Mouse (Mus musculus) retina, postnatal 7 days (tissue): Measurements from ENCODE around the gene Fam243.

Experiments
- DNase-seq: peaks from one replicate; pipeline ENCODE4 v3.0.0-alpha.2; 2012; ENCODE audit warnings: low read depth, low spot score

Gene Fam243

GRCm38 (mm10) chr16:92321341-92321740, at the start of gene Fam243:
TSS of gene Fam243 (minus strand) at chr16:92321441.
- no peak for DNase-seq

DNA sequence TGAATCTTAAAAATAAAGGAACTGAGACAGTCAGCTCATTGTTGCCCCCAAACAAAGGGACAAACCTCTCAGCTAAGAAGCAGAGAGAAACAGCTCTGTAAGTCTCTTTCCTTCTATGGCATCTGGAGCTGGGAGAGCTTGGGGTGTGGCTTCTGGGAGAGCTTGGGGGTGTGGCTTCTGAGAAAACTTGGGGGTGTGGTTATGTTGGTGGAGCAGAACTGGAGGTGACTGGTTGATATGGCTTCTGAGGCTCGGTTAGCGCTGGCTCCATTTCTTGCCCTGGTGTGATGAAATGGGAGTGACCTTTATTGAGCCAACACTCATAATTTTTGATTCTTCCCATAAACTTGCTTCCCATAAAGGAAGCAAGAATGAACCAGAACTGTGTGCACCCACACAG, 48.0 kb upstream of the Fam243 start:
- no peak for DNase-seq

DNA sequence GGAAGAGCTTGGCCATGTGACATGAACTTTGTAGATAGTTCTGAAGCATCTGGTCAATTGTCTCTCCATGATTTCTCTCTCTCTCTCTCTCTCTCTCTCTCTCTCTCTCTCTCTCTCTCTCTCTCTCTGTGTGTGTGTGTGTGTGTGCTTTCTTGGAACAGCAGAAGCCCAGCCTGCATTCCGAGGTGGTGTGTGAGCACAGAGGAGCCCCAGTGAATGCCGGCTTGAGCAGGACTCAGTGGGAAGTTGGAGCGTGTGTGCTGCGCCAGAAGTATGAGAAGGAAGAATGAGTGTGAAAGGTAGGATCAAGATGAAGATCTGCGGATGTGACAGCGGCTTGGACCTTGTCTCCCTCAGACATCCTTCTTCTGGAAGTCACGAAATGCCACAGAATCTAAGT, 44.2 kb upstream of the Fam243 start:
- DNase-seq, result no peak

DNA sequence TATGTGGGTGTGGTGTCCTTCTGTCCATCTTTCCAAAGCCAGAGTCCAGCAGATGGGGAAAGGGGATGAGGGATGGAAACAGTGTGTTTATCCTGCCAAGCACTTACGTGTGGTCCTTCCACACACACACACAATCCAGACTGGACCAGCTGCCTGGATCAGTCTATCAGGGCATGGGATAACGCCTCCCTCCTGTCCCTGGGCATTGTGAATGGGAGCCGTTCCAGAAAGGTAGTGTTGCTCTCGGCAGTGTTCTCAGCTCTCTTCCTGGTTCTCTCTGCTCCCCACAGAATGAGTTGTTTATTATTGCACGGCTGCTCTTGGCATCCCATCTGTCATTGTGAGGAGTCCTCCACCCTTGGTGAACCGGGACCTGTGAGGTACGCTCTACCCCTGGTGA, 39.5 kb upstream of the Fam243 start:
- DNase-seq, result no peak

DNA sequence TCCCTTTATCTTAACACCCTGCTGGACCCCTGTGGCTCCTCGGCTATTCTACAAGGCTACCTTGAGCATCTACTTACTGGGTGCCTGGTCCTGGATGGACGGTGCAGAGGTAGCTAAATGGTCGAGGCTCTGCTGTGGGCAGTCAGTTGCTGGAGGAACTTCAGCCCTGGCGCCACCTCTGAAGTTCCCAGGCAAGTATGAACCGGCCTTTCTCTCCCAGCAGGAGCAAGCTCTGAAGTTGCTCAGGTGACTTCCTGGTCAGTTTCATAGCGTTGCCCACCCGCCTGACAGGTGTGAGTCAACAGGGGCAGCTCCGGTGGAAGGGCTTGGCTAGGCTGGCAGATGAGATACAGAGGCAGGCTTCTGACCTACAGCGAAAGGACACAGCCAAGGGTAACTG, 38.0 kb upstream of the Fam243 start, which contains the start of gene Kcne1:
Gene Kcne1, minus strand, starts transcription at position 240 of the 400 bp plus-strand sequence.
- no peak for DNase-seq

- DNase-seq, result no peak
These were observed 37.5 kb upstream of the Fam243 start for GRCm38 (mm10) chr16:92358734-92359133.

DNA sequence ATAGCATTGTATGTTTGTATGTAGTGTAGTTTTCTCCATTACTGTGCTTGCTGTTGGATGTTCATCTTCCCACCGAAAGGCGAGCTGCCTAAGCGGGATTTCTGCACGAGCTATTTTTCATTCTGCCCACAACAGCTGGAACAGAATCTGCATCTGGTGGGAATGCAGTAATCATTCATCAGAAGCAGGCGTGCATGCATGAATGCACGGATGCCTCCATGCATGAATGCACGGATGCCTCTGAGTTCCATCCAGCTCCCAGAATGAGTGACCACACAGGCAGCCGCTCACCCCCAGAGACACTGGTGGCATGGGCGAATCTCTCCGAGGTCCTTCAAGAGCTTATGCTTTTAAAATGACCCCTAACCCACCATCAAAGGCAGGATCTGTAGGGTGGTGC, 36.3 kb upstream of the Fam243 start:
- no peak for DNase-seq

GRCm38 (mm10) chr16:92357023-92357422, 35.8 kb upstream of the Fam243 start:
- no peak for DNase-seq

DNA sequence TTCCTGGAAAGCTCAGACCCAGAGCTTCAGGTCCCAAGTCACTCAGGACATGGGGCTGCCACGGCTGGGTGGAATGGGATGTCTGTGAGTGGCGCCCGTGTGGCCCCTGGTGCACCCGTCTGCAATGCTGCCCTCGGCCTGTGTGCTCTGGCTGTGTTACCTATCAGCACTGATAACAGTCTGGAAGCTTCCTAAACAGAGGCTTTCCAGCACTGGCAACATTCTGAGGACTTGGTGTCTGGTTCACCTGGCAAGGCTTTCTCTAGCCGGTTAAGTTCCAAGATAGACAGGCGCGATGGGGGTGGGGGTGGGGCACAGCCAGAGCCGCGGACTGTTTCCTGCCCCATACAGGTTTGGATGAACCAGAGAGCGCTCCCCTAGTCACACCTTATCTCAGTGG, 34.7 kb upstream of the Fam243 start:
- no peak for DNase-seq

DNA sequence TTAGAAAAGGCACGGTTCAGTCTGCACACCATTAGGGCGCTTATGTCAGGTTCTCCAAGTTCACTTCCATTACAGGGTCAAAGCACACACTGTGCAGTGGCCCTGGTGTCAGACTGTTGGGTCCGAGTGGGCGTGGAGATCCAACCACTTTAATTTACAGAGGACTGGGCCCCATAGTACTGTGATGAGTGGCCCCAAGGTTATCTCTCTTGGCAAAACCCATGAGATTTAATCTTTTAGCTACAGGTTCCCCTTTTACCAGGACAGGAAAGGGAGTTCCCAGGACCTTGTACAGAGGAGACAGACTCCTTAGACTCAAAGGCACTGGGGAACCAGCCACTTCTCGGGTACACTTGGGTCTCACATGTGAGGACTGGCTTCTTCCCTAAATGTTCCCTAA, 34.1 kb upstream of the Fam243 start:
- DNase-seq, result no peak

- no peak for DNase-seq
These were observed 32.7 kb upstream of the Fam243 start for GRCm38 (mm10) chr16:92353897-92354296.

DNA sequence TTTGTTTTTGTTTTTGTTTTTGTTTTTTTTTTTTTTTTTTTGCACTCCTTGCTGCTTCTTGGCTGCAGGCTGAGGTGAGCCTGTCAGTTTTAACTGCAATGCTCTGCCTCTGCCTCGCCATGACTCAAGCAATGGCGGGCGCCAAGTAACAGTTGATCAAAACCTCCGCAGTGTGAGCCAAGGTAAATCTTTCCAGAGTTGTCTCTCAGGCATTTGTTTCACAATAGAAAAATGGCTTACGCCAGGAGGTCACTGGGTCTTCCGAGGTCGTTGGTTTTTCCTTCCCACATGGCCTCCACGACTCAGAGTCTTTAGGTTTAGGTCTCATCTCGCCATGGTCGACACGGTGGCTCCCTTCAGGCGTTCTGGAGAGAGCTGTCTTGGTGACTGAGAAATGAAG, 32.1 kb upstream of the Fam243 start:
- no peak for DNase-seq

- DNase-seq, result no peak
These were observed 27.7 kb upstream of the Fam243 start for GRCm38 (mm10) chr16:92348941-92349340.

DNA sequence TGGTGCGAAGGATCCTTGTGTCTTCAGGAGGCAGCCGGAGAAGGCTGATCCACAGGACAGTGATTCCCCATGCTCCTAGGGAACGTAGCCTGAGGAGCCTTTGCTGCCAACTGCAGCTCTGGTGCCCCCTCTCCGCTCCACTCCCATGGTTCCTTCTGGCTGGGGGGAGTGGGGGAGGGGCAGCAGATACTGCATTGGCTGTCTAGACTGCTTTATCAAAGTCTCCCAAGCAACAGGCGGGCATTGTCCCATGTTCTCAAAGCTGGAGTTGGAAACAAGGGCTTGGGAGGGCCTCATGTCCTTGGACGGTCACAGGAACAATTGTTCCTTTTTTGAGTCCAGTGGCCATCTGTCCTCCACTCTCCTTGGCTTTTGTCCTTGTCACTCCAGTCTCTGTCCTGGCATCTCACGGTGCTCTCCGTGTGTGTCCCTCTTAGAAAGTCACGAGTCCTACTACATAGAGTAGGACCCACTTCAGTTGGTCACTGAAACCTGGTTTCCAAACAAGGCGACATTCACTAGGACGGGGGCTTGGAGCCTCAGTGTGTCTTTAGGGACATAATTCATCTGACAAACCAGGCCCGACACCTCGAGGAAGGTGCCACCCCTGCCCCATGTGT, 25.2 kb upstream of the Fam243 start:
- DNase-seq, result no peak

- DNase-seq, result no peak
These were observed 23.9 kb upstream of the Fam243 start for GRCm38 (mm10) chr16:92345177-92345576.

DNA sequence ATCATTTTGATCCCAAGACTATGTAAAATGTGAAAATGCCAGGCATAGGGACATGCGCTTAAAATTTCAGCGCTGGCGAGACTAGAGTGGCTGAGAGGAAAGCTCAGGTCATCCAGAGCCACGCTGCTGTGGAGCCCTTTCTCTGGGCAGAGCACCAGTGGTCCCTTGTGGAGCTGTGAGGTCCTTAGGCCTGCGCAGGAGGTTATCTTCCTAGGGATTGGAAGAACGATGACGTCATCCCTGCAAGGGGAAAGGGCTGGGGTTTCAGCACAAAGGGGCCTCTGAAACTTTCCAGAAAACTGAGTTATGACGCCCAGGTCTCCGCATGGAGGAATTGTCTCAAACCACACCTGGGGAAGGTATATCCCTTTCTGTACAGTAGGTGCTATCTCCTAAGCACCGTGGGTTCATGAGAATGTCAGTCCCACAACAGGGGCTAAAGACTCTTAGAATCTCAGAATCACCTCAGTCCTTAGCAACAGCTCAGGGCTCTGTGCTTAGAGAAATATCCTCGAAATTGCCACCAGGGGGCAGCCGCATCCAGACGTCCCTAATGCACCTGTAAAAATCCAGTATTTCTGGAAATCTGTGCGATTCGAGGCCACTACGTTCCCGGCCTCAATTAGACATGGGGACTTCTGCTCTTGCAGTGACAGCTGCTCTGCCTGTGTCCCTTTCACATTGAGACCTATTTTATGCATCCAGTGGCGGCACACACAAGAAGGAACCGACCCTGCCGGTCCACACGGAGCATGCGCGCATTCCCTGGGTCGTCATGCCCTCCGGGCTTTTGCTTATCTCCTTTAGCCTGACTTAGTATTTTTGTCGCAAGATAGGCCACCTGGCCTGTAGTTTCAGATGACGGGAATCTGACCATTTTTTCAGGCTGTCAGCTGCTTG, 19.6 kb upstream of the Fam243 start:
- peak; percentile 67 for DNase-seq

DNA sequence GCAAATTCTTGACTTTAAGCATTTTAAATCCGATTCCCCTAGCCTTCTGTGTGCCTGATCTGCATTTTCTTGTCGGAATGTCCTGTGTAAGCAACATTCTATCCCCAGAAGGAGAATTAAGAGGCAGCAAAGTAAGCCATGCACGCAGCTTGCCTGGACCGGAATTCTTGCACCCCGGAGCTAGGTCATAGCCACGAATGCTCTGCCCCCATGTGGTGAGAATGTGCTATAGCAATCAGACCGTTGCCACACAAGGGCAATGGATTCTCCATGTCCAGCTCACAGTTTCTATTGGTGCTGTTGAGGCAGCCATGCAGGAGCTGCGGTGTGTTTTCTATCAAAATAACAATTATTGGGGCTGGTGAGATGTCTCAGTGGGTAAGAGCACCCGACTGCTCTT, 15.0 kb upstream of the Fam243 start:
- peak; percentile 69 for DNase-seq

DNA sequence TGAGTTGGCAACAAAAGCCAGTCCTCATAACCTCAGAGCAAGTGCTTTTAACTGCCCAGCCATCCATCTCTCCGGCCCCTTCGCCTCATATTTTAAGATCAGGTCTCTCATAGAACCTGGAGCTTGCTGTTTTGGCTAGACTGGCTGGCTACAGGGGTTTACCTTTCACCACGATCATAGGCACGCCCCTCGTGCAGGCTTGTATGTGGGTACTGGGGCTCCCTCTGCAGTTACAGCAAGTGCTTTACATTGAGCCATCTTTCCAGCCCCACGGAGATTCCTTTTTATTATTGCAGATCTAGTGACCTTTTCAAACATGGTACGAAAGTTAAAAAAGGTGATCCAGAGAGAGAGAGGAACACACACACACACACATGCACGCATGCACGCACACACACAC, 13.4 kb upstream of the Fam243 start:
- no peak for DNase-seq

DNA sequence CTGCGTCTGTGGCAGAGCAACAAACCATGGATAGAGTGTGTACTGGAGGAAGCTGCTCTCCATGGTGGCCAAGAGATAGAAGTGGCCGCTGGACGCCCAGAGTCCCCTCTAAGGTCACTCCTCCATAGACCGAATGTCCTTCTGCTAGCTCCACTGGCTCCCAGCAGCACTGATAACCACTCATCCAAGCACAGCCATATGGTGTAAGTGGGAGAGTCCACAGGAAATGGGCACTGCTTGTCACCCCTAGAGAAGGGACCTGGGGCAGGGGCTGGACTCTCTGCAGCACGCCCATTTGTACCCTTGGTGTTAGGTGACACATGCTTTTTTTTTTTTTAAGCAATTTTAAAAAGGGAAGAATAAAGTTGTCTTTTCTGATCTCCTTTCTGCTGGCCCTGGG, 9.7 kb upstream of the Fam243 start:
- no peak for DNase-seq

- no peak for DNase-seq
These were observed 6.7 kb upstream of the Fam243 start for GRCm38 (mm10) chr16:92327911-92328310.

DNA sequence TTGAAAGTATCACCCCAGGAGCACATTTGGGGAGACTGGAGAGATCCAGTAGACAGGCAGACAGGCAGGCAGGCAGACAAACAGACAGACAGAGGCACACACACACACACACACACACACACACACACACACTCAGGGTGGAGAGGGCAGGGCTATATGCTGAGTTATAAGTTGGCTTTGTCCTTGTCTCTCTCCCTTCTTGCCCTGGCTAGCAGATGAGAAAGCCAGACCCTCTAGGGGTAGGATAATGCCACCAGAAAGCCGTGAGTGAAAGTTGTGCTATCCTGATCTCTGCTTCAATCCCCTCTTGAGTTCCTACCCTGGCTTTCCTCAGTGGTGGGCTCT, 3.8 kb upstream of the Fam243 start:
- no peak for DNase-seq

- DNase-seq, result no peak
These were observed 3.2 kb upstream of the Fam243 start for GRCm38 (mm10) chr16:92324309-92325061.

DNA sequence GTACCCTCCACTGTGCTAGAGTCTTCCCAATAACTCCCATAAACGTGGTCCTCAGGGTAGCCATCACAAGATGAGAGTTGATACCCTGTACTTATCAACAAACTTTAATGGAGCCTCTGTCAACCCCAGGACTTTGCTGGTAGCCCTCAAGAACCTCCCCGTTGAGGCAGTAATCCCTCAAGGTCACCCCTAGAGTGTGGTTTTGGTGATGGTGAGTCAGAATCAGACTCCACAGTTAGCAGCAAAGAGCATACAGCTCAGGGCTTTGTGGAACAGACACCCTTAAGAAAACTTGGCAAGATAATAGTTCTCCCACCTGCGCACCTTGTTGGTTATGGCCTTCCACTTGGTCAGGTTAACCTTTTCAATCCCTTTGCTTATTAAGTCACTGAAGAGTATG, 880 bp downstream of the Fam243 start:
- DNase-seq, result no peak
